Mouse (Mus musculus): ENCODE measurements around the gene Plcd3.

DNA sequence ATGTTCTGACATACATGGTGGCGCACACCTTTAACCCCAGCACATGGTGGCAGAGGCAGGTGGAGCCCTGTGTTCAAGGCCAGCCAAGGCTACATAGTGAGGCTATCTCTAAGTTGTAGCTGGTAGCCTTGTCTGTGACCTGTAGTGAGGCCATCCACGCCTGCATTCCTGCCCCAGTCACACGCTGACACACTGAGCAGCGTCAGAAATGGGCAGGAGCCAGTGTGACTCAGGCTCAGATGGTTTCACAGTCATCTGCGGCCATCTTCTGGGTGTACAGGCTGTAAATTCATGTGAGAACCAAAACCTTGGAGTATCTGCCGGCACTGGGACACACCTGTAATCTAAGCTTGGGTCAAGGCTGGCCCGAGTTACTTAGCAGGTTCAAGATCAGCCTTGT, 44.8 kb downstream of the Plcd3 start:
- TF ChIP-seq CTCF (IDR thresholded peaks at IDR 0.05; ENCODE audit: insufficient read depth, low read depth, low read length) (no peak), POLR2A (IDR thresholded peaks at IDR 0.05; ENCODE audit: insufficient read depth, low read depth, low read length) (no peak)
